Mouse (Mus musculus) MN1 (cell line): ENCODE measurements around the gene Fam78a.
"Not testable (repeated sequence)": the region's sequence is repeated elsewhere in the genome, so short reads cannot be mapped to it uniquely, and the experiment has no call there.

ENCODE experiments used
- DNase-seq: peaks from one replicate; pipeline ENCODE4 v3.0.0-alpha.2; 2016; ENCODE audit warnings: low spot score

Gene Fam78a

GRCm38 (mm10) chr2:32043836-32044235, 40.8 kb downstream of the Fam78a start:
- no peak for DNase-seq

- no peak for DNase-seq
Measured at GRCm38 (mm10) chr2:32041087-32041486, 43.6 kb downstream of the Fam78a start.

- not testable (repeated sequence) for DNase-seq
Measured at GRCm38 (mm10) chr2:32040646-32041045, 44.0 kb downstream of the Fam78a start.

- peak; percentile 89 for DNase-seq
Measured at GRCm38 (mm10) chr2:32038661-32039081, 46.0 kb downstream of the Fam78a start.

GRCm38 (mm10) chr2:32037279-32037858, 47.3 kb downstream of the Fam78a start:
- no peak for DNase-seq

- no peak for DNase-seq
Measured at GRCm38 (mm10) chr2:32034206-32034605, 50.5 kb downstream of the Fam78a start.

GRCm38 (mm10) chr2:32033436-32033835, 51.2 kb downstream of the Fam78a start:
- DNase-seq, result peak; percentile 60

- DNase-seq, result peak; percentile 53
Measured at GRCm38 (mm10) chr2:32029636-32030035, 55.0 kb downstream of the Fam78a start.

- DNase-seq, result no peak
Measured at GRCm38 (mm10) chr2:32024372-32024771, 60.3 kb downstream of the Fam78a start.

GRCm38 (mm10) chr2:32020229-32020628, 64.4 kb downstream of the Fam78a start:
- DNase-seq, result no peak

GRCm38 (mm10) chr2:32019704-32020103, 65.0 kb downstream of the Fam78a start:
- no peak for DNase-seq

GRCm38 (mm10) chr2:32008716-32009115, 75.9 kb downstream of the Fam78a start:
- DNase-seq, result no peak

- no peak for DNase-seq
Measured at GRCm38 (mm10) chr2:32008311-32008710, 76.3 kb downstream of the Fam78a start.
